Mouse (Mus musculus): ENCODE measurements around the gene Srxn1. TPM values are rescaled to one million over a fixed set of nuclear protein-coding genes. Genes with fewer than 3 reads are reported as not detected.

Srxn1 gene
- total and polyA plus RNA-seq, 2 experiments from 2014 or later = 9.5 to 10.9 TPM

- DNase-seq (ENCODE audit: low spot score) = no peak
- Histone ChIP-seq H3K4me3 (ENCODE audit: low read depth, low read length) (peak overlapping the region; percentile 75), H3K4me1 (ENCODE audit: control insufficient read depth, insufficient read depth) (peaks cover 7% of the 10 kb centered on the region; the same call in 1 of the 2 replicates), H3K36me3 (replicated peaks; ENCODE audit: control insufficient read depth, insufficient read depth, low read length) (no peaks in the 10 kb centered on the region), H3K9me3 (replicated peaks; ENCODE audit: control insufficient read depth, low read length) (peaks cover 4% of the 10 kb centered on the region; the same call in 1 of the 2 replicates), H3K4me2 (ENCODE audit: low read depth, low read length) (peak overlapping the region; percentile 87), H3K27me3 (ENCODE audit: control insufficient read depth, insufficient read depth, low read length) (no peaks in the 10 kb centered on the region; the same call in 1 of the 2 replicates), H3K27ac (ENCODE audit: low read depth) (no peak overlapping the region), H3K9ac (replicated peaks; ENCODE audit: low read depth, low read length) (peak overlapping the region; percentile 79; the same call in 1 of the 2 replicates)
- WGBS = 75% methylated on average over 3 of the region's 3 CpGs
- TF ChIP-seq CTCF (IDR thresholded peaks at IDR 0.05; ENCODE audit: low read depth) (no peak), EP300 (IDR thresholded peaks at IDR 0.05; ENCODE audit: low read depth) (no peak)
- ATAC-seq (ENCODE audit: insufficient read depth, low read depth) = no peak
Observed at GRCm38 (mm10) chr2:152106225-152106595, 894 bp downstream of the Srxn1 start.

DNA sequence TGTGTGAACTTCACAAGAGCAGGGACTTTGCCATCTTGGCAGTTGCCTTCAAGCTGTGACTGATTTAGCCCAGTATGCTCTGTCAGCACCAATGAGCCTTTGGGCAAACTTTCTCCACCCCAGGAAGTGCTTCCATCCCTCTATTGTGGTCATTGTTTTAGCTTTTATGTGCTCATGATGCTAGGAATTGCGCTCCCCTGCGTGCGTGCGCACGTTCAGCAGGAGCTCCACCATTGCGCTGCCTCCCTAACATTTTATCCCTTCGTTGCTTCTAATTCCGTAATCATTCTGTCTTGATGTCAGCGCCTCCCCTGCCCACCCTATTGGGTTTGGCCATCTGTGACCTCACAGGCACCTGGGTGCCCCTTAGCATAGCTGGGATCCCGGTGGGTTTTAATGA is 1.3 kb downstream of the Srxn1 start:
- H3K27ac ChIP-seq (ENCODE audit: low read depth) = no peak overlapping the region
- no peaks in the 10 kb centered on the region; the same call in 1 of the 2 replicates for H3K27me3 ChIP-seq (ENCODE audit: control insufficient read depth, insufficient read depth, low read length)
- TF ChIP-seq CTCF (IDR thresholded peaks at IDR 0.05; ENCODE audit: low read depth) (no peak), EP300 (IDR thresholded peaks at IDR 0.05; ENCODE audit: low read depth) (no peak)
- no peak overlapping the region for H3K4me3 ChIP-seq (ENCODE audit: low read depth, low read length)
- no peak for ATAC-seq (ENCODE audit: insufficient read depth, low read depth)
- DNase-seq (ENCODE audit: low spot score) = no peak
- H3K9ac ChIP-seq (replicated peaks; ENCODE audit: low read depth, low read length) = no peak overlapping the region
- no peaks in the 10 kb centered on the region for H3K36me3 ChIP-seq (replicated peaks; ENCODE audit: control insufficient read depth, insufficient read depth, low read length)
- H3K9me3 ChIP-seq (replicated peaks; ENCODE audit: control insufficient read depth, low read length) = peaks cover 4% of the 10 kb centered on the region; the same call in 1 of the 2 replicates
- H3K4me2 ChIP-seq (ENCODE audit: low read depth, low read length) = no peak overlapping the region
- H3K4me1 ChIP-seq (ENCODE audit: control insufficient read depth, insufficient read depth) = peaks cover 7% of the 10 kb centered on the region; the same call in 1 of the 2 replicates
- 96% methylated on average over 10 of the region's 10 CpGs for WGBS

DNA sequence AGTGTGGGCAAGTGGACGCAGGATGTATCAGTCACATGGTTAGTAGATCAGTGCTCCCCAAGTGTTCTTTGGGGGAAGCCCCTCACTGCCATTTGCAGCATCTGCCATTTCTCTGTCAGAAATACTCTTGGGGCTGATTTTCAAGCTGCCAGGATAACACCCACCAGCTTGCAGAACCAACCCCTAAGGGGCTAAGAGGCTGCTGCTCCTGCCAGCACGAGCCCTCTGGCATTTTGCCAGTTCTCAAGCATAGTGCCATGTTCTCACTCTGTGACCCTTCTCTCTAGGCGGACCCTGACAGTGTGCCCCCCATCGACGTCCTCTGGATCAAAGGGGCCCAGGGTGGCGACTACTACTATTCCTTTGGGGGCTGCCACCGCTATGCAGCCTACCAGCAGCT is 3.4 kb downstream of the Srxn1 start:
- Histone ChIP-seq H3K9me3 (replicated peaks; ENCODE audit: control insufficient read depth, low read length) (peaks cover 4% of the 10 kb centered on the region; the same call in 1 of the 2 replicates), H3K4me2 (ENCODE audit: low read depth, low read length) (no peak overlapping the region), H3K27me3 (ENCODE audit: control insufficient read depth, insufficient read depth, low read length) (no peaks in the 10 kb centered on the region), H3K36me3 (replicated peaks; ENCODE audit: control insufficient read depth, insufficient read depth, low read length) (no peaks in the 10 kb centered on the region), H3K9ac (replicated peaks; ENCODE audit: low read depth, low read length) (no peak overlapping the region), H3K27ac (ENCODE audit: low read depth) (no peak overlapping the region), H3K4me3 (ENCODE audit: low read depth, low read length) (no peak overlapping the region), H3K4me1 (ENCODE audit: control insufficient read depth, insufficient read depth) (peaks cover 7% of the 10 kb centered on the region; the same call in 1 of the 2 replicates)
- no peak for TF ChIP-seq CTCF (IDR thresholded peaks at IDR 0.05; ENCODE audit: low read depth)
- no peak for TF ChIP-seq EP300 (IDR thresholded peaks at IDR 0.05; ENCODE audit: low read depth)
- WGBS = 50% methylated on average over 7 of the region's 7 CpGs
- ATAC-seq (ENCODE audit: insufficient read depth, low read depth) = no peak
- no peak for DNase-seq (ENCODE audit: low spot score)

DNA sequence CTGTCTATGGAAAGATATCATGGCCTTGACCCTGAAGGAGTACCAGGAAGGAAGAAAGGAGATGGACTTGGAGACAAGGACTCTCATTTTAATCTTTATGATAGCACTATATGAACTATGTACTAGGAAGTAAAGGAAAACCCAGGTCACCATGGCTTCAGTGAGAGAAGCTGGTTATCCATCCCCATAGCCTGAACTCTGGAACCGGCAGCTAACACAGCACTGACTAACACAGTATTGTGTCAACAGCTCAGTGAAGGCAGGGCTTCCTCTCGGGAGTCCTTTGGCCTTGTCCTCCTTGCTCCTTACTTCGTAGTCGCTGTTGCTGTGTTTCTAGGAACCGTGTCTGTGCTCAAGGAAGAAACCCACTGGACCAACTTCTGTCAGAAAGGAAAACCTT is 4.1 kb downstream of the Srxn1 start:
- Histone ChIP-seq H3K9ac (replicated peaks; ENCODE audit: low read depth, low read length) (no peak overlapping the region), H3K4me3 (ENCODE audit: low read depth, low read length) (no peak overlapping the region), H3K27ac (ENCODE audit: low read depth) (no peak overlapping the region), H3K27me3 (ENCODE audit: control insufficient read depth, insufficient read depth, low read length) (peaks cover 5% of the 10 kb centered on the region; the same call in 1 of the 2 replicates), H3K36me3 (replicated peaks; ENCODE audit: control insufficient read depth, insufficient read depth, low read length) (no peaks in the 10 kb centered on the region), H3K4me2 (ENCODE audit: low read depth, low read length) (no peak overlapping the region), H3K4me1 (ENCODE audit: control insufficient read depth, insufficient read depth) (peaks cover 7% of the 10 kb centered on the region; the same call in 1 of the 2 replicates), H3K9me3 (replicated peaks; ENCODE audit: control insufficient read depth, low read length) (peaks cover 4% of the 10 kb centered on the region; the same call in 1 of the 2 replicates)
- WGBS = 82% methylated on average over 5 of the region's 5 CpGs
- no peak for DNase-seq (ENCODE audit: low spot score)
- TF ChIP-seq EP300 (IDR thresholded peaks at IDR 0.05; ENCODE audit: low read depth) (no peak), CTCF (IDR thresholded peaks at IDR 0.05; ENCODE audit: low read depth) (no peak)
- no peak for ATAC-seq (ENCODE audit: insufficient read depth, low read depth)

DNA sequence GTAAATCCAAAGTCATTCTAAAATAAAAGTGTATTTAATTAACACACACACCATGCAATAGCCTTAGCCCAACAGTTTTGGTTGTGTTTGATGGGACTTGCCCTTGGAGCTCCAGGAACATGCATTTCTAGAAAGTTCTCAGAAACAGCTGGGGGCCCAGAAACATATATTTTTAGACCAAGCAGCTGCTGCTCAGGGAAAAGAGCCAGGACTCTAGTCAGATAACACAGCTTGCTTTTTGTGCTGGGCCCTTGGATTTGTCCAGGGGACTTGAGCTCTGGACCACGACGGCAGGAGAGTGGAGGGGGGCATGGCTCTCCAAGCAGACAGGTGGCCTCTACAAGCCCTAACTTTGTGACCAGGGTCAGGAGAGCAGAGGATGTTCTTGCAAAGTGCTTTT is 6.0 kb downstream of the Srxn1 start:
- Histone ChIP-seq H3K27me3 (ENCODE audit: control insufficient read depth, insufficient read depth, low read length) (peaks cover 14% of the 10 kb centered on the region; the same call in 1 of the 2 replicates), H3K4me1 (ENCODE audit: control insufficient read depth, insufficient read depth) (0 out of 2 replicates have a peak, but pooled peaks cover under 1% of the 10 kb centered on the region), H3K4me3 (ENCODE audit: low read depth, low read length) (no peak overlapping the region), H3K36me3 (replicated peaks; ENCODE audit: control insufficient read depth, insufficient read depth, low read length) (no peaks in the 10 kb centered on the region), H3K9ac (replicated peaks; ENCODE audit: low read depth, low read length) (no peak overlapping the region), H3K9me3 (replicated peaks; ENCODE audit: control insufficient read depth, low read length) (peaks cover 4% of the 10 kb centered on the region; the same call in 1 of the 2 replicates), H3K4me2 (ENCODE audit: low read depth, low read length) (no peak overlapping the region), H3K27ac (ENCODE audit: low read depth) (no peak overlapping the region)
- ATAC-seq (ENCODE audit: insufficient read depth, low read depth) (no peak), DNase-seq (ENCODE audit: low spot score) (no peak)
- WGBS = 16% methylated on average over 2 of the region's 2 CpGs
- TF ChIP-seq EP300 (IDR thresholded peaks at IDR 0.05; ENCODE audit: low read depth) = no peak
- TF ChIP-seq CTCF (IDR thresholded peaks at IDR 0.05; ENCODE audit: low read depth) = no peak

DNA sequence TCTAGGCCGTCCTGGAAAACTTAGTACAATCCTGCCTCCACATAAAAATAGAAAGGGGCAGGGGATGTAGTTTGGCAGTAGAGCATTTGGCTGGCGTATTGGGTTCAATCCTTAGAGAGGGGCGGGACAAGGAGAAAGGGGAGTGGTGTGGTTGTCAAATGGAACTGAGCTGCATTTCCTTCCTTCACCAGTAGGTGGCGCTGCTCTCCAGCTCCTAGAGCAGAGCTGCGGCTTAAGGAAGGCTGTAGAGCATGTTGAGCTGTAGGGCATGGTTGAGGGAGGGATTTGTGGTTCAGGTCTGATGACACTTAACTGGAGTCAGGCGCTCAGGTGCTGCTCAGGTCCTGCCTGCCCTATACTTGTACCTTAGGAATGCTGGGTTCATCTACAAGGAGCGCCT is 6.6 kb downstream of the Srxn1 start:
- DNase-seq (ENCODE audit: low spot score) (peak; percentile 86), ATAC-seq (ENCODE audit: insufficient read depth, low read depth) (peak; percentile 83)
- H3K9me3 ChIP-seq (replicated peaks; ENCODE audit: control insufficient read depth, low read length) = peaks cover 4% of the 10 kb centered on the region; the same call in 1 of the 2 replicates
- H3K9ac ChIP-seq (replicated peaks; ENCODE audit: low read depth, low read length) = no peak overlapping the region
- H3K27ac ChIP-seq (ENCODE audit: low read depth) = no peak overlapping the region
- WGBS = 9% methylated on average over 7 of the region's 7 CpGs
- H3K4me3 ChIP-seq (ENCODE audit: low read depth, low read length) = no peak overlapping the region
- peak; percentile 100 for TF ChIP-seq CTCF (IDR thresholded peaks at IDR 0.05; ENCODE audit: low read depth)
- no peak for TF ChIP-seq EP300 (IDR thresholded peaks at IDR 0.05; ENCODE audit: low read depth)
- no peaks in the 10 kb centered on the region for H3K4me1 ChIP-seq (ENCODE audit: control insufficient read depth, insufficient read depth)
- no peaks in the 10 kb centered on the region for H3K36me3 ChIP-seq (replicated peaks; ENCODE audit: control insufficient read depth, insufficient read depth, low read length)
- H3K27me3 ChIP-seq (ENCODE audit: control insufficient read depth, insufficient read depth, low read length) = peaks cover 14% of the 10 kb centered on the region; the same call in 1 of the 2 replicates
- no peak overlapping the region for H3K4me2 ChIP-seq (ENCODE audit: low read depth, low read length)
